Mouse (Mus musculus): ENCODE data around the gene Mecom. TPM values are rescaled to one million over a fixed set of nuclear protein-coding genes. Genes with fewer than 3 reads are reported as not detected.

Mecom gene
- total RNA-seq, 1 experiment: 2.3 TPM

GRCm38 (mm10) chr3:30256896-30257295, 290.9 kb downstream of the Mecom start:
- no peak for DNase-seq (ENCODE audit: low read depth, low spot score)
- no peaks in the 10 kb centered on the region for H3K9me3 ChIP-seq (ENCODE audit: control insufficient read depth, insufficient read depth, low read depth, low read length)
- H3K27ac ChIP-seq (ENCODE audit: insufficient read depth, low read depth, low read length, poor library complexity, severe bottlenecking): no peak overlapping the region
- no peak overlapping the region for H3K4me3 ChIP-seq (ENCODE audit: insufficient read depth in 1 of 2, low read depth in 1 of 2, low read length in 2 of 2, poor library complexity in 1 of 2, severe bottlenecking in 1 of 2)
- no peak overlapping the region for H3K9ac ChIP-seq (ENCODE audit: insufficient read depth, low read depth, low read length, poor library complexity, severe bottlenecking)
- no peaks in the 10 kb centered on the region for H3K36me3 ChIP-seq (ENCODE audit: control insufficient read depth, insufficient read depth, low read length, poor library complexity, severe bottlenecking)
- in situ Hi-C loops (cut with MboI; ENCODE audit: low sequenced_read_pairs in 2 of 2, unreplicated experiment in 2 of 2): no loop called here
- TF ChIP-seq HCFC1 (IDR thresholded peaks at IDR 0.05; ENCODE audit: borderline replicate concordance, insufficient read depth, low read length) (no peak), ZNF384 (IDR thresholded peaks at IDR 0.05; ENCODE audit: low read depth, low read length) (no peak), MAFK (IDR thresholded peaks at IDR 0.05; ENCODE audit: insufficient read depth, low read depth, low read length) (no peak), ZC3H11A (IDR thresholded peaks at IDR 0.05; ENCODE audit: borderline replicate concordance, low read depth, low read length) (no peak), CHD2 (IDR thresholded peaks at IDR 0.05; ENCODE audit: low read depth, low read length) (no peak)
- H3K4me1 ChIP-seq (ENCODE audit: control insufficient read depth in 2 of 2, insufficient read depth in 2 of 2, low read length in 2 of 2, poor library complexity in 1 of 2): no peaks in the 10 kb centered on the region

GRCm38 (mm10) chr3:30255828-30256227, 292.0 kb downstream of the Mecom start:
- no peak overlapping the region for H3K9ac ChIP-seq (ENCODE audit: insufficient read depth, low read depth, low read length, poor library complexity, severe bottlenecking)
- in situ Hi-C loops (cut with MboI; ENCODE audit: low sequenced_read_pairs in 2 of 2, unreplicated experiment in 2 of 2): no loop called here
- no peak for DNase-seq (ENCODE audit: low read depth, low spot score)
- TF ChIP-seq ZNF384 (IDR thresholded peaks at IDR 0.05; ENCODE audit: low read depth, low read length): no peak
- no peak for TF ChIP-seq ZC3H11A (IDR thresholded peaks at IDR 0.05; ENCODE audit: borderline replicate concordance, low read depth, low read length)
- no peak for TF ChIP-seq MAFK (IDR thresholded peaks at IDR 0.05; ENCODE audit: insufficient read depth, low read depth, low read length)
- no peak for TF ChIP-seq CHD2 (IDR thresholded peaks at IDR 0.05; ENCODE audit: low read depth, low read length)
- TF ChIP-seq HCFC1 (IDR thresholded peaks at IDR 0.05; ENCODE audit: borderline replicate concordance, insufficient read depth, low read length): no peak
- no peaks in the 10 kb centered on the region for H3K9me3 ChIP-seq (ENCODE audit: control insufficient read depth, insufficient read depth, low read depth, low read length)
- H3K4me3 ChIP-seq (ENCODE audit: insufficient read depth in 1 of 2, low read depth in 1 of 2, low read length in 2 of 2, poor library complexity in 1 of 2, severe bottlenecking in 1 of 2): no peak overlapping the region
- no peaks in the 10 kb centered on the region for H3K36me3 ChIP-seq (ENCODE audit: control insufficient read depth, insufficient read depth, low read length, poor library complexity, severe bottlenecking)
- H3K27ac ChIP-seq (ENCODE audit: insufficient read depth, low read depth, low read length, poor library complexity, severe bottlenecking): no peak overlapping the region
- H3K4me1 ChIP-seq (ENCODE audit: control insufficient read depth in 2 of 2, insufficient read depth in 2 of 2, low read length in 2 of 2, poor library complexity in 1 of 2): no peaks in the 10 kb centered on the region

- in situ Hi-C loops (cut with MboI; ENCODE audit: low sequenced_read_pairs in 2 of 2, unreplicated experiment in 2 of 2): no loop called here
- no peak for DNase-seq (ENCODE audit: low read depth, low spot score)
- no peaks in the 10 kb centered on the region for H3K36me3 ChIP-seq (ENCODE audit: control insufficient read depth, insufficient read depth, low read length, poor library complexity, severe bottlenecking)
- H3K4me3 ChIP-seq (ENCODE audit: insufficient read depth in 1 of 2, low read depth in 1 of 2, low read length in 2 of 2, poor library complexity in 1 of 2, severe bottlenecking in 1 of 2): no peak overlapping the region
- no peak overlapping the region for H3K27ac ChIP-seq (ENCODE audit: insufficient read depth, low read depth, low read length, poor library complexity, severe bottlenecking)
- no peaks in the 10 kb centered on the region for H3K9me3 ChIP-seq (ENCODE audit: control insufficient read depth, insufficient read depth, low read depth, low read length)
- no peak overlapping the region for H3K9ac ChIP-seq (ENCODE audit: insufficient read depth, low read depth, low read length, poor library complexity, severe bottlenecking)
- H3K4me1 ChIP-seq (ENCODE audit: control insufficient read depth in 2 of 2, insufficient read depth in 2 of 2, low read length in 2 of 2, poor library complexity in 1 of 2): no peaks in the 10 kb centered on the region
- TF ChIP-seq ZNF384 (IDR thresholded peaks at IDR 0.05; ENCODE audit: low read depth, low read length) (no peak), ZC3H11A (IDR thresholded peaks at IDR 0.05; ENCODE audit: borderline replicate concordance, low read depth, low read length) (no peak), MAFK (IDR thresholded peaks at IDR 0.05; ENCODE audit: insufficient read depth, low read depth, low read length) (no peak), CHD2 (IDR thresholded peaks at IDR 0.05; ENCODE audit: low read depth, low read length) (no peak), HCFC1 (IDR thresholded peaks at IDR 0.05; ENCODE audit: borderline replicate concordance, insufficient read depth, low read length) (no peak)
Measured at GRCm38 (mm10) chr3:30254451-30254850, 293.4 kb downstream of the Mecom start.

- Histone ChIP-seq H3K9ac (ENCODE audit: insufficient read depth, low read depth, low read length, poor library complexity, severe bottlenecking) (no peak overlapping the region), H3K4me3 (ENCODE audit: insufficient read depth in 1 of 2, low read depth in 1 of 2, low read length in 2 of 2, poor library complexity in 1 of 2, severe bottlenecking in 1 of 2) (no peak overlapping the region), H3K4me1 (ENCODE audit: control insufficient read depth in 2 of 2, insufficient read depth in 2 of 2, low read length in 2 of 2, poor library complexity in 1 of 2) (no peaks in the 10 kb centered on the region), H3K9me3 (ENCODE audit: control insufficient read depth, insufficient read depth, low read depth, low read length) (no peaks in the 10 kb centered on the region), H3K27ac (ENCODE audit: insufficient read depth, low read depth, low read length, poor library complexity, severe bottlenecking) (no peak overlapping the region), H3K36me3 (ENCODE audit: control insufficient read depth, insufficient read depth, low read length, poor library complexity, severe bottlenecking) (no peaks in the 10 kb centered on the region)
- no peak for DNase-seq (ENCODE audit: low read depth, low spot score)
- TF ChIP-seq ZC3H11A (IDR thresholded peaks at IDR 0.05; ENCODE audit: borderline replicate concordance, low read depth, low read length) (no peak), ZNF384 (IDR thresholded peaks at IDR 0.05; ENCODE audit: low read depth, low read length) (no peak), CHD2 (IDR thresholded peaks at IDR 0.05; ENCODE audit: low read depth, low read length) (no peak), HCFC1 (IDR thresholded peaks at IDR 0.05; ENCODE audit: borderline replicate concordance, insufficient read depth, low read length) (no peak), MAFK (IDR thresholded peaks at IDR 0.05; ENCODE audit: insufficient read depth, low read depth, low read length) (no peak)
- in situ Hi-C loops (cut with MboI; ENCODE audit: low sequenced_read_pairs in 2 of 2, unreplicated experiment in 2 of 2): no loop called here
Measured at GRCm38 (mm10) chr3:30253714-30254113, 294.1 kb downstream of the Mecom start.
